Mouse (Mus musculus): Measurements from ENCODE around the gene Hoxd11.

The Hoxd11 gene

GRCm38 (mm10) chr2:74678891-74679595 lies at the start of gene Hoxd11:
Gene Hoxd11, plus strand, starts transcription at chr2:74679557.
- 4% methylated on average over 15 of the region's 15 CpGs for WGBS

GRCm38 (mm10) chr2:74635412-74635811 lies 43.9 kb upstream of the Hoxd11 start:
- WGBS: 68% methylated on average over 4 of the region's 4 CpGs

- WGBS: 72% methylated on average over 5 of the region's 5 CpGs
These were observed 36.9 kb upstream of the Hoxd11 start for GRCm38 (mm10) chr2:74642431-74642830.

GRCm38 (mm10) chr2:74645631-74646030 lies 33.7 kb upstream of the Hoxd11 start:
- WGBS: 84% methylated on average over 3 of the region's 3 CpGs

- 32% methylated on average over 7 of the region's 7 CpGs for WGBS
These were observed 32.1 kb upstream of the Hoxd11 start for GRCm38 (mm10) chr2:74647082-74647864.

- 35% methylated on average over 2 of the region's 2 CpGs for WGBS
These were observed 26.4 kb upstream of the Hoxd11 start for GRCm38 (mm10) chr2:74652996-74653340.

GRCm38 (mm10) chr2:74653781-74654535 lies 25.4 kb upstream of the Hoxd11 start:
- 15% methylated on average over 17 of the region's 17 CpGs for WGBS

GRCm38 (mm10) chr2:74654743-74655419 lies 24.5 kb upstream of the Hoxd11 start:
- 6% methylated on average over 20 of the region's 20 CpGs for WGBS

- WGBS: 3% methylated on average over 43 of the region's 47 CpGs
These were observed 24.0 kb upstream of the Hoxd11 start for GRCm38 (mm10) chr2:74655420-74655781.

GRCm38 (mm10) chr2:74655821-74656631 lies 23.3 kb upstream of the Hoxd11 start:
- WGBS: 2% methylated on average over 67 of the region's 69 CpGs

- WGBS: 4% methylated on average over 4 of the region's 4 CpGs
These were observed 22.7 kb upstream of the Hoxd11 start for GRCm38 (mm10) chr2:74656632-74657021.

GRCm38 (mm10) chr2:74657251-74658023 lies 21.9 kb upstream of the Hoxd11 start:
- 4% methylated on average over 62 of the region's 62 CpGs for WGBS

- 6% methylated on average over 15 of the region's 15 CpGs for WGBS
These were observed 21.2 kb upstream of the Hoxd11 start for GRCm38 (mm10) chr2:74658024-74658666.

GRCm38 (mm10) chr2:74658667-74659371 lies 20.5 kb upstream of the Hoxd11 start:
- 2% methylated on average over 47 of the region's 47 CpGs for WGBS

GRCm38 (mm10) chr2:74659507-74660005 lies 19.8 kb upstream of the Hoxd11 start, which contains the start of gene Evx2:
Gene Evx2, minus strand, starts transcription at chr2:74659557.
- 4% methylated on average over 28 of the region's 28 CpGs for WGBS

GRCm38 (mm10) chr2:74660421-74661375 lies 18.7 kb upstream of the Hoxd11 start:
- 5% methylated on average over 30 of the region's 30 CpGs for WGBS

- under 1% methylated on average over 14 of the region's 14 CpGs for WGBS
These were observed 17.7 kb upstream of the Hoxd11 start for GRCm38 (mm10) chr2:74661685-74662084.
